Mouse (Mus musculus) heart, embryonic 10.5 days (tissue): ENCODE measurements around the gene Rbmxl1. TPM values are rescaled to one million over a fixed set of nuclear protein-coding genes. Genes with fewer than 3 reads are reported as not detected.
"Not testable (repeated sequence)": the region's sequence is repeated elsewhere in the genome, so short reads cannot be mapped to it uniquely, and the experiment has no call there.

Experiments used
- DNase-seq: peaks from one replicate; pipeline ENCODE4 v3.0.0-alpha.2; 2017; ENCODE audit warnings: low spot score
- H3K27ac ChIP-seq: fragments of 300-500 bp; sonication (generic); 2 replicates; pipeline ENCODE4 v1.5.1; 2016; ENCODE audit warnings: mild to moderate bottlenecking
- H3K27me3 ChIP-seq: fragments of 300-500 bp; sonication (generic); 2 replicates; pipeline ENCODE4 v1.6.1; 2016; ENCODE audit warnings: mild to moderate bottlenecking; ENCODE audit not compliant: poor library complexity, insufficient read depth, severe bottlenecking
- H3K36me3 ChIP-seq: fragments of 300-500 bp; sonication (generic); 2 replicates; pipeline ENCODE4 v1.6.1; 2016; ENCODE audit warnings: mild to moderate bottlenecking, moderate library complexity
- H3K4me1 ChIP-seq: fragments of 300-500 bp; sonication (generic); 2 replicates; pipeline ENCODE4 v1.6.1; 2016; ENCODE audit warnings: mild to moderate bottlenecking
- H3K4me3 ChIP-seq: fragments of 300-500 bp; sonication (generic); 2 replicates; pipeline ENCODE4 v1.5.1; 2016; ENCODE audit warnings: mild to moderate bottlenecking, moderate library complexity
- H3K9me3 ChIP-seq: fragments of 300-500 bp; sonication (generic); 2 replicates; pipeline ENCODE4 v1.6.1; 2016; ENCODE audit warnings: mild to moderate bottlenecking, moderate library complexity
- WGBS: fragments of 180-500 bp; shearing (Covaris S2); methylation state at CpG from one replicate; pipeline ENCODE4 v1.1.7; 2016; 5-methylcytosine and 5-hydroxymethylcytosine counted together
- polyA plus RNA-seq: library from polyadenylated mRNA; unstranded; fragments of >200 nt; fragmentation: Nextera tagmentation; extraction: Ambion mirVana; gene quantifications from 2 replicates; pipeline ENCODE4 v1.2.1, GENCODE M21; 2016

The Rbmxl1 gene
- polyA plus RNA-seq: 199 and 273 TPM in 2 replicates

GRCm38 (mm10) chr8:78508719-78509272 is at the start of gene Rbmxl1:
TSS of gene Rbmxl1 (minus strand) at chr8:78508898.
- no peaks in the 10 kb centered on the region for H3K27me3 ChIP-seq
- H3K27ac ChIP-seq: peak within 1 kb of the TSS; percentile 100
- peaks cover 8% of the 10 kb centered on the region; the same call in 1 of the 2 replicates for H3K4me1 ChIP-seq
- WGBS: under 1% methylated on average over 70 of the region's 70 CpGs
- no peaks in the 10 kb centered on the region for H3K9me3 ChIP-seq
- H3K4me3 ChIP-seq: peak within 1 kb of the TSS; percentile 95
- H3K36me3 ChIP-seq: peaks cover 19% of the 10 kb centered on the region
- peak; percentile 93 for DNase-seq

GRCm38 (mm10) chr8:78556773-78557434 is 48.2 kb upstream of the Rbmxl1 start:
- H3K36me3 ChIP-seq: peaks cover 9% of the 10 kb centered on the region
- no peaks in the 10 kb centered on the region for H3K27me3 ChIP-seq
- no peak overlapping the region for H3K27ac ChIP-seq
- WGBS: 71% methylated on average over 11 of the region's 11 CpGs
- no peak for DNase-seq
- H3K4me3 ChIP-seq: no peak overlapping the region
- peaks cover 9% of the 10 kb centered on the region; the same call in 1 of the 2 replicates for H3K4me1 ChIP-seq
- H3K9me3 ChIP-seq: no peaks in the 10 kb centered on the region

GRCm38 (mm10) chr8:78555817-78556216 is 47.1 kb upstream of the Rbmxl1 start:
- Histone ChIP-seq H3K27ac (no peak overlapping the region), H3K36me3 (0 out of 2 replicates have a peak, but pooled peaks cover 8% of the 10 kb centered on the region), H3K4me3 (no peak overlapping the region), H3K27me3 (no peaks in the 10 kb centered on the region), H3K4me1 (peaks cover 9% of the 10 kb centered on the region; the same call in 1 of the 2 replicates), H3K9me3 (no peaks in the 10 kb centered on the region)
- DNase-seq: no peak
- 88% methylated on average over 4 of the region's 4 CpGs for WGBS

GRCm38 (mm10) chr8:78550752-78551134 is 42.0 kb upstream of the Rbmxl1 start:
- Histone ChIP-seq H3K27me3 (no peaks in the 10 kb centered on the region), H3K4me3 (no peak overlapping the region), H3K36me3 (0 out of 2 replicates have a peak, but pooled peaks cover 8% of the 10 kb centered on the region), H3K4me1 (peaks cover 31% of the 10 kb centered on the region), H3K9me3 (no peaks in the 10 kb centered on the region), H3K27ac (no peak overlapping the region)
- WGBS: 58% methylated on average over 2 of the region's 2 CpGs
- DNase-seq: no peak

- Histone ChIP-seq H3K27me3 (no peaks in the 10 kb centered on the region), H3K27ac (no peak overlapping the region; the same call in 1 of the 2 replicates), H3K9me3 (no peaks in the 10 kb centered on the region), H3K4me3 (no peak overlapping the region), H3K36me3 (0 out of 2 replicates have a peak, but pooled peaks cover 8% of the 10 kb centered on the region), H3K4me1 (peaks cover 34% of the 10 kb centered on the region)
- 56% methylated on average over 10 of the region's 10 CpGs for WGBS
- DNase-seq: no peak
These were observed 41.5 kb upstream of the Rbmxl1 start for GRCm38 (mm10) chr8:78549971-78550751.

GRCm38 (mm10) chr8:78545153-78545817 is 36.6 kb upstream of the Rbmxl1 start:
- WGBS: 42% methylated on average over 9 of the region's 14 CpGs
- not testable (repeated sequence) for H3K4me3 ChIP-seq

GRCm38 (mm10) chr8:78544545-78544944 is 35.8 kb upstream of the Rbmxl1 start:
- no peak for DNase-seq
- WGBS: 72% methylated on average over 2 of the region's 2 CpGs
- Histone ChIP-seq H3K4me3 (no peak overlapping the region), H3K36me3 (peaks cover 20% of the 10 kb centered on the region; the same call in 1 of the 2 replicates), H3K9me3 (no peaks in the 10 kb centered on the region), H3K4me1 (peaks cover 27% of the 10 kb centered on the region), H3K27ac (no peak overlapping the region), H3K27me3 (no peaks in the 10 kb centered on the region)

More at GRCm38 (mm10) chr8:78545153-78545817, 36.6 kb upstream of the Rbmxl1 start:
- H3K27ac ChIP-seq, DNase-seq, H3K27me3 ChIP-seq, H3K9me3 ChIP-seq: not testable (repeated sequence)
- Histone ChIP-seq H3K36me3 (peaks cover 19% of the 10 kb centered on the region; the same call in 1 of the 2 replicates), H3K4me1 (peaks cover 34% of the 10 kb centered on the region)

GRCm38 (mm10) chr8:78543621-78544020 is 34.9 kb upstream of the Rbmxl1 start:
- peaks cover 20% of the 10 kb centered on the region; the same call in 1 of the 2 replicates for H3K36me3 ChIP-seq
- DNase-seq: no peak
- no peaks in the 10 kb centered on the region for H3K27me3 ChIP-seq

GRCm38 (mm10) chr8:78542670-78543069 is 34.0 kb upstream of the Rbmxl1 start:
- H3K27me3 ChIP-seq, H3K27ac ChIP-seq, DNase-seq, H3K9me3 ChIP-seq, H3K4me3 ChIP-seq: not testable (repeated sequence)
- WGBS: 90% methylated on average over 4 of the region's 6 CpGs
- peaks cover 20% of the 10 kb centered on the region for H3K4me1 ChIP-seq
- H3K36me3 ChIP-seq: peaks cover 30% of the 10 kb centered on the region

More at GRCm38 (mm10) chr8:78543621-78544020, 34.9 kb upstream of the Rbmxl1 start:
- Histone ChIP-seq H3K27ac (no peak overlapping the region), H3K4me1 (peaks cover 24% of the 10 kb centered on the region), H3K4me3 (no peak overlapping the region), H3K9me3 (no peaks in the 10 kb centered on the region)
- WGBS: 32% methylated on average over 1 of the region's 1 CpGs

- H3K9me3 ChIP-seq: no peaks in the 10 kb centered on the region
- WGBS: 90% methylated on average over 3 of the region's 3 CpGs
- H3K27me3 ChIP-seq: no peaks in the 10 kb centered on the region
- no peaks in the 10 kb centered on the region for H3K4me1 ChIP-seq
- no peak overlapping the region for H3K4me3 ChIP-seq
- peaks cover 35% of the 10 kb centered on the region for H3K36me3 ChIP-seq
- no peak overlapping the region for H3K27ac ChIP-seq
- DNase-seq: no peak
These were observed 29.1 kb upstream of the Rbmxl1 start for GRCm38 (mm10) chr8:78537795-78538194.

- Histone ChIP-seq H3K9me3 (no peaks in the 10 kb centered on the region), H3K36me3 (peaks cover 32% of the 10 kb centered on the region), H3K4me3 (no peak overlapping the region), H3K27me3 (no peaks in the 10 kb centered on the region), H3K27ac (no peak overlapping the region), H3K4me1 (no peaks in the 10 kb centered on the region)
- 83% methylated on average over 5 of the region's 5 CpGs for WGBS
- no peak for DNase-seq
These were observed 28.0 kb upstream of the Rbmxl1 start for GRCm38 (mm10) chr8:78536716-78537115.

- no peak overlapping the region for H3K27ac ChIP-seq
- H3K27me3 ChIP-seq: no peaks in the 10 kb centered on the region
- no peaks in the 10 kb centered on the region for H3K4me1 ChIP-seq
- WGBS: 84% methylated on average over 6 of the region's 6 CpGs
- H3K9me3 ChIP-seq: no peaks in the 10 kb centered on the region
- H3K4me3 ChIP-seq: no peak overlapping the region
- peak; percentile 42 for DNase-seq
- H3K36me3 ChIP-seq: peaks cover 39% of the 10 kb centered on the region
These were observed 25.3 kb upstream of the Rbmxl1 start for GRCm38 (mm10) chr8:78533981-78534380.
